Mouse (Mus musculus): ENCODE data around the gene Cubn.

Cubn gene

GRCm38 (mm10) chr2:13234796-13235195, 256.8 kb downstream of the Cubn start:
- no peak for DNase-seq (ENCODE audit: low spot score)

- DNase-seq (ENCODE audit: low spot score), result no peak
Observed at GRCm38 (mm10) chr2:13233902-13234301, 257.7 kb downstream of the Cubn start.

- no peak for DNase-seq (ENCODE audit: low spot score)
Observed at GRCm38 (mm10) chr2:13233254-13233835, 258.3 kb downstream of the Cubn start.

DNA sequence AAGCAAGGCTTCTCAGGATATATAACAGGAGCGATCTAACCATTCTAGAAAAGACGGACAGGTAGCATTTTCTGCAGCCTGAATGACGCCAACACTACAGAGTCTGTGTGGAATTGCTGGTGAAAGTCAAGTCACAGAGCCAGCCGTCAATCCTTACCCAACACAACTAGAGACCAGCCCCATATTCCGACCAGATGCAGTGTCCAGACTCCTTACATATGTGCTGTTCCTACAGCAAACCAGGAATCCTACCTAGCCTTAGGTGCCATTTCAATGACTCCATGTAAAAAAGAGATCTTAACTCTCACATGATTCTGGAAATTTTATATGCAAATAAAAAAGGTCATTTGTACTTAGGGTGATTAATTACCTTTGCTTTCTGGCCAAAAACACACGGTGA, 259.3 kb downstream of the Cubn start:
- no peak for DNase-seq (ENCODE audit: low spot score)

- no peak for DNase-seq (ENCODE audit: low spot score)
Observed at GRCm38 (mm10) chr2:13229686-13230085, 261.9 kb downstream of the Cubn start.
